Mouse (Mus musculus) midbrain, embryonic 11.5 days (tissue): ENCODE data around the gene Kcnq4. TPM values are rescaled to one million over a fixed set of nuclear protein-coding genes. Genes with fewer than 3 reads are reported as not detected.

Experiments
- ATAC-seq: fragments of 200-750 bp; cut with Nextera tagmentation; 2 replicates; pipeline ENCODE4 v1.8.0; 2017; ENCODE audit warnings: moderate TSS enrichment, moderate library complexity; ENCODE audit not compliant: low FRiP score
- DNase-seq: peaks from one replicate; pipeline ENCODE4 v3.0.0; 2015; ENCODE audit warnings: low spot score; ENCODE audit errors: missing footprints
- H3K27ac ChIP-seq: fragments of 300-500 bp; sonication (generic); 2 replicates; pipeline ENCODE4 v1.5.1; 2014; ENCODE audit warnings: low read depth, low read length
- H3K27me3 ChIP-seq: fragments of 300-500 bp; sonication (generic); 2 replicates; pipeline ENCODE4 v1.6.1; 2014; ENCODE audit warnings: mild to moderate bottlenecking, low read length, moderate library complexity, mixed read lengths; ENCODE audit not compliant: control insufficient read depth, insufficient read depth
- H3K36me3 ChIP-seq: fragments of 300-500 bp; sonication (generic); 2 replicates; pipeline ENCODE4 v1.6.1; 2014; ENCODE audit warnings: mild to moderate bottlenecking, low read length, moderate library complexity, mixed read lengths; ENCODE audit not compliant: control insufficient read depth, insufficient read depth
- H3K4me1 ChIP-seq: fragments of 300-500 bp; sonication (generic); 2 replicates; pipeline ENCODE4 v1.6.1; 2014; ENCODE audit warnings: low read length; ENCODE audit not compliant: control insufficient read depth, insufficient read depth
- H3K4me2 ChIP-seq: fragments of 300-500 bp; sonication (generic); 2 replicates; pipeline ENCODE4 v1.6.1; 2014; ENCODE audit warnings: mild to moderate bottlenecking, moderate library complexity
- H3K4me3 ChIP-seq: fragments of 300-500 bp; sonication (generic); 2 replicates; pipeline ENCODE4 v1.5.1; 2014; ENCODE audit warnings: low read depth, low read length
- H3K9ac ChIP-seq: fragments of 300-500 bp; sonication (generic); 2 replicates; pipeline ENCODE4 v1.6.1; 2014; ENCODE audit warnings: low read length
- H3K9me3 ChIP-seq: fragments of 300-500 bp; sonication (generic); 2 replicates; pipeline ENCODE4 v1.6.1; 2016; ENCODE audit warnings: low read length; ENCODE audit not compliant: control insufficient read depth
- WGBS: fragments of 180-500 bp; shearing (Covaris S2); extraction: QIAGEN DNeasy Blood & Tissue Kit; methylation state at CpG from one replicate; pipeline ENCODE4 v1.1.7; 2014; 5-methylcytosine and 5-hydroxymethylcytosine counted together
- polyA plus RNA-seq: library from polyadenylated mRNA; unstranded; fragments of >200 nt; fragmentation: Nextera tagmentation; extraction: Ambion mirVana; gene quantifications from 2 replicates; pipeline ENCODE4 v1.2.1, GENCODE M21; 2014

Gene Kcnq4
- polyA plus RNA-seq, 1 experiment from 2014 or later = 2.3 TPM

DNA sequence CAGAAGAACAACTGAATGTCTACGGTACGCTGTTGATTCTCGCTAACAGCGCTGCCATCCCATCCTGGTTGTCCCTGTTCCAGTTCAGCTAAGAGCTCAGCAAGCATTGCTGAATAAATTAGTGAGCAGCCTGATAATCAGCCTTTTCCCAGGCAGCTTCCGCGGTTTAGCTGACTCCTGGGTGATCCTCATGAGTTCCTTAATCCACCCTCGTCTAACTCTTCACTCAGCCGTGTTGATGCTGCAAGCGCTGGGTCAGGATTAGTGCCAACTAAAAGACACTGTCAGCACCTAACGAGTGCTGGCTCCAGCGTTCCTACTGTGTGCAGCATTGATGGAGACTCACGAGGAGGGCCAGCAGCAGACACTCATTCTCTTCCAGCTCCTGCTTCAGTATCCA lies 77.4 kb downstream of the Kcnq4 start:
- no peak overlapping the region for H3K9ac ChIP-seq
- H3K4me3 ChIP-seq = no peak overlapping the region
- DNase-seq (peak; percentile 73), ATAC-seq (no peak)
- no peaks in the 10 kb centered on the region for H3K9me3 ChIP-seq
- peaks cover 19% of the 10 kb centered on the region for H3K27me3 ChIP-seq
- H3K36me3 ChIP-seq = no peaks in the 10 kb centered on the region
- no peak overlapping the region for H3K4me2 ChIP-seq
- whole genome bisulfite sequencing = 36% methylated on average over 12 of the region's 12 CpGs
- no peak overlapping the region for H3K27ac ChIP-seq
- peaks cover 5% of the 10 kb centered on the region; the same call in 1 of the 2 replicates for H3K4me1 ChIP-seq

DNA sequence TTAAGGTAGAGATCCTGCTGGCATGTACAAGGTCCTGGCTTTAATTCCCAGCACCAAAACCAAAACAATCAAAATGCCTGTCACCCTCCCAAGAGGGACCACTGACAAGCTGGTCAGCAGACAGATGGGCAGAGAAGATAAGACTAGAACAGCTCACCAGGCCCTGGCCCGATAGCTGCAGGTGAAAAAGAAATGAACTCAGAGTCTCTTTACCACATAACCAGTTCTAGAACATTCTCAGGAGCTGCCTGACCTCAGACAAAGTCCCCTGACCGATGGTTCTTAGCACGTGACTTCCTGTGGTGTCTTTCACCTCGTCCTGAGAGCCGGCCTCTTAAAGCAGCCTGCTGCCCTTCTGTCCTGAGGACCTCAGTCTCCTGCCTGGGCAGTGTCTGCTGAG lies 78.8 kb downstream of the Kcnq4 start:
- 68% methylated on average over 5 of the region's 5 CpGs for WGBS
- peaks cover 19% of the 10 kb centered on the region for H3K27me3 ChIP-seq
- no peak overlapping the region for H3K4me2 ChIP-seq
- no peak for ATAC-seq
- no peak overlapping the region for H3K27ac ChIP-seq
- H3K36me3 ChIP-seq = no peaks in the 10 kb centered on the region
- DNase-seq = no peak
- no peaks in the 10 kb centered on the region for H3K9me3 ChIP-seq
- no peak overlapping the region for H3K4me3 ChIP-seq
- peaks cover 5% of the 10 kb centered on the region; the same call in 1 of the 2 replicates for H3K4me1 ChIP-seq
- H3K9ac ChIP-seq = no peak overlapping the region

DNA sequence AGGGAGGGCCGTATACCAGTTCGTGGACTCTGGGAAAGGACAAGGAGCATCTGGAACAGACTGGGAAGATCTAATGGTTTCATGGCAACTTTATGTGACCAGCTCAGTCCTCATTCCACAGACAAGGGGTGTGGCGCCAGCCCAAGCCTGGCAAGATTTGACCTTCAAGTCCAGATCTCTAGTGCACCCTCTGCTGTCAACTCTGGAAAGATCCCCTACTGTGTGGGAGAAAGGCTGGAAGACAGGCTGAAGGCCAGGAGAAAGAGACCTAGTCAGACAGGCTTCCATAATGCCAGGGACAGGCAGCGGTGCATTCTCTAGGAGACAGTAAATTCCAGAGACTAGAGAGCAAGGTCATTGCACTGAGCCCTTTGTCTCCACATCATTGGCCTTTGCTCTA lies 79.9 kb downstream of the Kcnq4 start:
- H3K4me2 ChIP-seq = no peak overlapping the region
- WGBS = 95% methylated on average over 4 of the region's 4 CpGs

DNA sequence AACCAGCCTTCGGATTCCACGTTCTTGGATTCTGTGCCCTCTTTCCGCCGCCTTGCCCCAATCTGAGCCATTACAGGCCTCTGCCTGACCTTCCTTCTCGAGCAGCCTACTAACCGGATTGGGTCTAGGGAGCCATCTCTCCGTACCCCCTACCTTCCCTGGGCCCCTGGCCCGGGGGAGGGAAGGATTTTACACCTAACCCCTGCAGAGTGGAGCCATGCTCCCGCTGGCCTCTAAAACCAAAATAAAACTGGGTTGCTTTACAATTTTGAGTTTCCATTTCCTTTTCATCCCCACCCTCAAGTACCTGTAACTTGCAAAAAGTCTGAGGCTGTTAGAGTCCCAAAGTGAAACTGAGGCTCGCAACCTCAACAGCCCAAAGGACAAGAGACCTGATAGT lies 80.9 kb downstream of the Kcnq4 start:
- 9% methylated on average over 10 of the region's 10 CpGs for WGBS
- Histone ChIP-seq H3K9me3 (no peaks in the 10 kb centered on the region), H3K9ac (peak overlapping the region; percentile 39), H3K4me1 (peaks cover 5% of the 10 kb centered on the region; the same call in 1 of the 2 replicates), H3K27me3 (peaks cover 19% of the 10 kb centered on the region), H3K36me3 (no peaks in the 10 kb centered on the region), H3K27ac (no peak overlapping the region), H3K4me2 (peak overlapping the region; percentile 60), H3K4me3 (peak overlapping the region; percentile 41)
- DNase-seq (peak; percentile 90), ATAC-seq (no peak)

More for the DNA sequence above, 79.9 kb downstream of the Kcnq4 start:
- Histone ChIP-seq H3K36me3 (no peaks in the 10 kb centered on the region), H3K27me3 (peaks cover 19% of the 10 kb centered on the region), H3K9me3 (no peaks in the 10 kb centered on the region), H3K4me3 (no peak overlapping the region), H3K27ac (no peak overlapping the region), H3K9ac (no peak overlapping the region), H3K4me1 (peaks cover 5% of the 10 kb centered on the region; the same call in 1 of the 2 replicates)
- ATAC-seq (no peak), DNase-seq (no peak)

DNA sequence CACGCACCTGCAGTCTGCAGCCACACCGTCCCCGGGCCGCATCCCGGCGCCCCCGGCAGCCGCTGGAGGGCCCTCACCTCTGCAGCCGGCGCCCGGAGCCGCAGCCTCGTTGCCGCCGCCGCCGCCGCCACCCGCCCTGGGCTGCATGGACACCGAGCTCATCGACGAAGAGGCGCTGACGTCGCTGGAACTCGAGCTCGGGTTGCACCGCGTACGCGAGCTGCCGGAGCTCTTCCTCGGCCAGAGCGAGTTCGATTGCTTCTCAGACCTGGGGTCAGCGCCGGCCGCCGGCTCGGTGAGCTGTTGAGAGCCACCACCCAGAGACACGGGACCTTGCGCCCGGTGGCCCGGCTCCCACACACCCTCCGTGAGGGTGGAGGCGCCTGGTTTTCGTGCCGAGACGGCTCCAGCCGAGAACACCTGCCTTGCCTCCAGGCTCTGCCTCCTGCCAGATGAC lies 81.3 kb downstream of the Kcnq4 start:
- H3K27me3 ChIP-seq = peaks cover 19% of the 10 kb centered on the region
- ATAC-seq (peak; percentile 61), DNase-seq (peak; percentile 91)
- peak overlapping the region; percentile 60 for H3K4me2 ChIP-seq
- H3K9ac ChIP-seq = peak overlapping the region; percentile 39
- H3K36me3 ChIP-seq = no peaks in the 10 kb centered on the region
- H3K4me1 ChIP-seq = peaks cover 5% of the 10 kb centered on the region; the same call in 1 of the 2 replicates
- WGBS = under 1% methylated on average over 50 of the region's 50 CpGs
- no peak overlapping the region for H3K27ac ChIP-seq
- H3K4me3 ChIP-seq = peak overlapping the region; percentile 41
- H3K9me3 ChIP-seq = no peaks in the 10 kb centered on the region

DNA sequence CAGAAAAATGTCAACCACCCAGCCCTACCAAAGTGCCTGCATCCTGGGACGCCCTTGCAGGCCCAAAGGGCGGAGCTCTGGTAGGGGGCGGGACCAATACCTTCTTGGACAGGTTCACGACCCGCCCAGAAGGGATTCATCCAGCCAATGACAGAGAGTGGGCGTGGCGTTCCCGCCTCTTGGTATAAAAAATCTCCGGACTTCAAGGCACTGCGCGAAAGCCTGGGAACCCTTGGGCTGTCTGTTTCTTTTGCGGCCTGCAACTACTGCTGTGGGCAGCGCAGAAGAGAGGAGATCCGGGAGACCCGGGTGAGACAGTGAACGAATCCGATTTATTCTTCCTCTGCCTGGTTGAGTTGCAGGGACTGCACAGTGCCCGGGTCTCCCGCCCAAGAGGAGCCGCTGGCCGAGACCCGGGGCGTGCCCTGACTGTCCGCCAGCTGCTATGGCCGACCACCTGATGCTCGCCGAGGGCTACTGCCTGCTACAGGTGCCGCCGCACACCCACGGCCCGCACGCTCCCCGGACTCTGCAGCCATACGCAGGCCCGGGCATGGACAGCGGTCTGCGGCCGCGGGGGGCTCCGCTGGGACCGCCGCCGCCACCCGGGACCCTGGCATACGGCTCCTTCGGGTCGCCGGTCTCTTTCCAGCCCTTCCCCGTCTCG lies 81.9 kb downstream of the Kcnq4 start, which contains the start of gene Cited4:
Cited4 (plus strand) TSS at position 215 of the 667 bp plus-strand sequence.
- H3K27ac ChIP-seq = no peak within 1 kb of the TSS
- under 1% methylated on average over 40 of the region's 50 CpGs for whole genome bisulfite sequencing
- H3K4me3 ChIP-seq = peak within 1 kb of the TSS; percentile 41
- DNase-seq (peak; percentile 98), ATAC-seq (peak; percentile 88)
- H3K36me3 ChIP-seq = no peaks in the 10 kb centered on the region
- H3K9me3 ChIP-seq = no peaks in the 10 kb centered on the region
- H3K4me1 ChIP-seq = peaks cover 5% of the 10 kb centered on the region; the same call in 1 of the 2 replicates
- H3K27me3 ChIP-seq = peaks cover 19% of the 10 kb centered on the region
- H3K4me2 ChIP-seq = peak within 1 kb of the TSS; percentile 60
- peak within 1 kb of the TSS; percentile 39 for H3K9ac ChIP-seq

DNA sequence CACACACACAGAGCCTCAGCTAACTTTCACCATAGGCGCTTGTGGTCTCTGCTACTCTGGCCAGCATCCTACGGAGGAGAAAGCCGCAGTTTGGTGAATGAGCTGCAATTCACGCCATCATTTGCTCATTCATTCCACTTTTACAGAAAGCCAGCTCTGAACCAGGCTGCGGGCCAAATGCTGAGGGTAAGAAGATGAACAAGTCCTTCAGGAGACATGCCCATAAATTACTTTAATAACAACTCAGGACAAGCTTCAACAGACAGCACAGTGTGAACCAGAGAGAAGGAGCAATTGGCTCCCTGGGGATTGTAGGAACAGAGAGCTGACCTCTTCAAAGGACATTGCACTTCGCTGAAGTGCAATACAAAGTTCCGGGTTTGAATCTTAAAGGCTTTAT lies 82.6 kb downstream of the Kcnq4 start:
- 64% methylated on average over 7 of the region's 7 CpGs for WGBS
- Histone ChIP-seq H3K9ac (no peak overlapping the region), H3K4me1 (peaks cover 5% of the 10 kb centered on the region; the same call in 1 of the 2 replicates), H3K36me3 (no peaks in the 10 kb centered on the region), H3K4me3 (no peak overlapping the region), H3K9me3 (no peaks in the 10 kb centered on the region), H3K4me2 (no peak overlapping the region), H3K27ac (no peak overlapping the region), H3K27me3 (peaks cover 18% of the 10 kb centered on the region)
- ATAC-seq (no peak), DNase-seq (no peak)

DNA sequence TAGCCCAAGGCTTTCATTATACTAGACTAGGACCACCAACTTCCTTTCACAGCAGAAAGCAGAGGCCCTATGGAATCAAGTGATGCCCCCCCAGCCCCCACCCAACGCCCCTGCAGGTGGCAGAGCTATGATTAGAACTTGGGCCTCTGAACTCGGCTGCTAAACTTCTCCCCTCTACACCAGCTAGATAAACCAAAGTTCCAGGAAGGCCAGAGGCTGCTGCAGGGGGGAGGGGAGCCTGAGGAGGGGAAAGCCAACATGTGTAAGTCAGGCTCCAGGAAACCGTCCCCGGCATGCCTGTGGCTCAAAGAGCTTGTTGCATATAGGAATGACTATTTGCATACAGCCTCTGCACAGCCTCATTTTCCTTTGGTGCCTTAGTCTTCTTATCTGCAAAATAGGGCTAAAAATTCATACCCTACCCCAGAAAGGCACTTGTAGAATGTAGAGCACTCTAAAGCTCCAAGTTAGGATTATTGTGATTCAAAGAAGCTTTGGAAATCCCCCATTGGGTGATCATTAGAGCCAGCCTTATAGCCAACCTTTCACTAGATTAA lies 83.2 kb downstream of the Kcnq4 start:
- no peak overlapping the region for H3K27ac ChIP-seq
- no peak overlapping the region for H3K4me3 ChIP-seq
- no peaks in the 10 kb centered on the region for H3K36me3 ChIP-seq
- DNase-seq = no peak
- 32% methylated on average over 4 of the region's 4 CpGs for WGBS
- H3K27me3 ChIP-seq = peaks cover 15% of the 10 kb centered on the region
- no peak overlapping the region for H3K4me2 ChIP-seq
- no peak overlapping the region for H3K9ac ChIP-seq
- H3K9me3 ChIP-seq = no peaks in the 10 kb centered on the region
- H3K4me1 ChIP-seq = peaks cover 5% of the 10 kb centered on the region; the same call in 1 of the 2 replicates
- ATAC-seq = no peak

DNA sequence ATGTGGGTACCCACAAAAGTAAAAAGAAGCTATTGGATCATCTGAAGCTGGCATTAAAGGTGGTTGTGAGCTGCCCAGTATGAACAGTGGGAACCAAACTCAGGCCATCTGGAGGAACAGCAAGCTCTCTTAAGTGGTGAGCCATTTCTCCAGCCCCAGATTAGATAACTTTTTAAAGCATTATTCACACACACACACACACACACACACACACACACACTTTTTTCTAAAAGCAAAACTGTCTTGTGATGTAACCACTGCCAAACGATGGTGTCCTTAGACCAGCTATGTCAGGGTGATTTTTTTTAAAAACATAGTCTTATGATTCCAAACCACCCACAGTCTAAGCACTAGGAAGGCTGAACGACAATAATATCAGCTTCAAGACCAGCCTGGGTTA lies 83.8 kb downstream of the Kcnq4 start:
- Histone ChIP-seq H3K4me1 (peaks cover 5% of the 10 kb centered on the region; the same call in 1 of the 2 replicates), H3K27me3 (peaks cover 15% of the 10 kb centered on the region), H3K4me3 (no peak overlapping the region), H3K9me3 (no peaks in the 10 kb centered on the region), H3K36me3 (no peaks in the 10 kb centered on the region), H3K4me2 (no peak overlapping the region), H3K27ac (no peak overlapping the region), H3K9ac (no peak overlapping the region)
- DNase-seq = no peak
- no peak for ATAC-seq
- WGBS = 73% methylated on average over 2 of the region's 2 CpGs
